Mouse (Mus musculus): ENCODE data around the gene P3h2. TPM values are rescaled to one million over a fixed set of nuclear protein-coding genes. Genes with fewer than 3 reads are reported as not detected.

Gene P3h2
- not detected for polyA plus RNA-seq (2017; shearing (Covaris generic))

DNA sequence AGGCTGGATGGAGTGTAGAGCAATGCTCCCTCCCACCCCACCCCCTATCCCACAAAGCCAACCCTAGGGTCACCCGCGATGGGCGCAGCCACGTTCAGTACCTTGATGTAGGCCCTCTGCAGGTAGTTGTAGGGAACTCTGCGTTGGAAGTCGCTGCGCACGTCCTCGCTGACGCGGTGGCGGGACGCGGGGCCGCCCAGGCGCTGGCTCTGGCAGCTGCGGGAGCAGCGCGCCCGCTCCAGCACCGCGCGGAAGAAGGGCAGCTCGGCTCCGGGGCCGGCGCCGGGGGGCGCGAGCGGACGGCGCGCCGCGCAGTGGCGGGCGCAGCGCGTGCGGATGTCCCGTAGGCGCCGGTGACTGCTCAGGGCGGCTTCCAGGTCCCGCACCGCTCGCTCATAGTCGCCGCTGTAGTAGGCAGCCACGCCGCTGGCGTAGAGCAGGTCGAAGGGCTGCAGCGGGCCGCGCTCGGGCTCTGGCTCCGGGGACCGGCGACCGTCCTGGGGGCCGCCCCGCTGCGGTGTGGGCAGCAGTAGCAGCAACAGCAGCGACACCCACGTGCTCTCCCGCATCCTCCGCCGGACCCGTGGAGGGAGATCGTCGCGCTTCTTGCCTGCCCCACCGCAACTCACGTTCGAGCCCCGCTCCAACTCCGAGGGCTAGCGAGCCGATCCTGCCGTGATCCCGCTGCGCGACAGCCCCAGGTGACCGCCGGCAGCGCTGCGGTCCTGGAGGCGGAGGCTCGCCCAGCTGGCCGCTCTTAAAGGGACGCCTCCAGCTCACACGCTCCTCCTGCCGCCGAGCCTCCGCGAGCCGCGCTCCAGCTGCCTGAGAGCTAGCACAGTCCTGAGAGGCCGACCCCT is at the start of gene P3h2:
P3h2 (minus strand) TSS at position 670 of the 860 bp plus-strand sequence.

Measured in inflammation-experienced regulatory T-cells, adult 16 weeks (primary cell).